Mouse (Mus musculus) E14TG2a.4 (cell line): ENCODE data around the gene Tpcn2.

Experiments used
- H3K27me3 ChIP-seq: 2 replicates; pipeline ENCODE4 v1.6.1; 2014; ENCODE audit warnings: low read length, control low read depth; ENCODE audit not compliant: insufficient read depth
- H3K36me3 ChIP-seq: 2 replicates; pipeline ENCODE4 v1.6.1; 2014; ENCODE audit warnings: low read length, control low read depth; ENCODE audit not compliant: insufficient read depth
- H3K4me1 ChIP-seq: replicated peaks from 2 replicates; pipeline ENCODE4 v1.6.1; 2014; ENCODE audit warnings: low read depth, low read length, control low read depth
- H3K4me3 ChIP-seq: replicated peaks from 2 replicates; pipeline ENCODE4 v1.5.1; 2014; ENCODE audit warnings: mild to moderate bottlenecking, low read length
- H3K9me3 ChIP-seq: 2 replicates; pipeline ENCODE4 v1.6.1; 2014; ENCODE audit warnings: low read length, control low read depth
- CTCF ChIP-seq: conservative IDR thresholded peaks from 2 replicates; pipeline ENCODE4 v1.5.1; 2014; ENCODE audit warnings: low read length
- NANOG ChIP-seq: IDR thresholded peaks from 2 replicates; pipeline ENCODE4 v1.6.1; 2014; ENCODE audit warnings: borderline replicate concordance, low read length, mixed read lengths
- POU5F1 ChIP-seq: IDR thresholded peaks from 2 replicates; pipeline ENCODE4 v1.6.1; 2014; ENCODE audit warnings: low read length, borderline replicate concordance

Tpcn2 gene

DNA sequence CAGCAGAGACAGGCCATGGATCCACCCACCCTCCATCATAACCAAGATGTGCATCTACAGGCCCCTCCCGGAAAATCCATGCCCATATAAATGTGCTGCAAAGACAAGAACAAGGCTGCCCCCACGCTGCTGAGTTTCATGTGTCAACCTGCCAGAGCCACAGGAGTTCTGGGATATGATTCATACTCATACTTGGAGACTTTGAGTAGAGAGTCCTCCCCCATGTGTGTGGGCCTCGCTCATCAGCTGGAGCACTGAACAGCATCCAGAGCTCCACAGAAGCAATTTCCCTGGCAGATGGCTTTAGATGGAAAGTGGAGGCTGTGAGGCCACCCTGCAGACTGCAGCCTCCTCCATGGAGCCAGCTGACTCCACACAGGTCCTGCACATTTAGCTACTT is 86.8 kb downstream of the Tpcn2 start:
- no peaks in the 10 kb centered on the region for H3K36me3 ChIP-seq
- peaks cover 21% of the 10 kb centered on the region for H3K27me3 ChIP-seq
- H3K4me3 ChIP-seq, result no peak overlapping the region
- TF ChIP-seq POU5F1 (no peak), NANOG (no peak), CTCF (no peak)
- peaks cover 7% of the 10 kb centered on the region for H3K9me3 ChIP-seq
- H3K4me1 ChIP-seq, result peaks cover 32% of the 10 kb centered on the region

DNA sequence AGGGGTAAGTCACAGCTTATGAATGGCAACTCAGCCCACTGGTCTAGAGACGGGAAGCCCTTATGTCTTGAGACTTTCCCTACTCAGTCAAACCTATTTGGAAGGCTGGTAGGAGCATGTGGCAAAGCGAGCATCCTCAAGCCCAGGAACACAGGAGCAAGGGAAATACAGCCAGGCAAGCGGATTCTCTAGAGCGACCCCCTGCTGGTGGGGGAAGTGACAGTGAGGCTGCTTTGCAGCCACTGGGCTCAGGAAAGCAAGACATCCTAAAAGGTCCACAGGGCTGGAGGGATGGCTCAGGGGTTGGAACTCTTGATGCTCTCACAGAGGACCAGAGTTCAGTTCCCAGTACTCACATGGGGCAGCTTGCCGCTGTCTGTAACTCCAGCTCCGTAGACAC is 87.5 kb downstream of the Tpcn2 start:
- Histone ChIP-seq H3K9me3 (peaks cover 3% of the 10 kb centered on the region), H3K36me3 (no peaks in the 10 kb centered on the region), H3K4me3 (no peak overlapping the region), H3K27me3 (peaks cover 23% of the 10 kb centered on the region), H3K4me1 (peaks cover 32% of the 10 kb centered on the region)
- no peak for TF ChIP-seq CTCF
- no peak for TF ChIP-seq POU5F1
- no peak for TF ChIP-seq NANOG

DNA sequence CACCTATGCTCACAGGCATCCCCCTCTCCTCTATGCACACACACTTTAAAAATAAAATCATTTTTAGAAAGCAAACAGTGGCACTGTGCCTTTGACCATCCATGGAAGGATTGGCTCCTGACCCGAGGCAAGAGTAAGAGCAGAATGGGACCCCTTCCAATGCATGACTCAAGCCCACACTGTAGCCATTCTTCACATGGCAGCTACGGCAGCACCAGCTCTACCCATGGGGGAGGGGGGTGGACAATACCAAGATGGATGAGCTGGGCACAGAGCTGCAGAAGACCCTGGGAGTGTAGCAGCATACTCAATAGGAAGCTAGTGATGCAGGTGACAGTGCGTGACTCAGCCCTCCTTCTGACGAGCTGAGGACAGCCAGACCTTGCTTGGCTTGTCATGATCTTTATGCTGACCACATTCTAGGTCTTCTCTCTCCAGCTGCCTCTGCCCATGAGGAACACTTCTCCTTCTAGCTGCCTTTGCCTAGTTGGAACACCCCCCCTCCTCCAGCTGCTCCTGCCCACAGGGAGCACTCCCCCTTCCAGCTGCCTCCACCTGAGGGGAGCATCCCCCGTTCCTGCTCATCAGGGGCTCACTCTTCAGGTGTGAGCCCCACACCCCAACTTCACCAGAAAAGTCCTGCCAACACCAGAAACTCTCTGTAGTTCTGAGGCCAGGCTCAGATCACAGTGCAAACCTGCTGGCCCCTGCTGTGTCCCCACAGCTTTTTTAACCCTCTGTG is 88.5 kb downstream of the Tpcn2 start:
- no peaks in the 10 kb centered on the region for H3K36me3 ChIP-seq
- no peak for TF ChIP-seq CTCF
- TF ChIP-seq NANOG, result no peak
- no peak for TF ChIP-seq POU5F1

DNA sequence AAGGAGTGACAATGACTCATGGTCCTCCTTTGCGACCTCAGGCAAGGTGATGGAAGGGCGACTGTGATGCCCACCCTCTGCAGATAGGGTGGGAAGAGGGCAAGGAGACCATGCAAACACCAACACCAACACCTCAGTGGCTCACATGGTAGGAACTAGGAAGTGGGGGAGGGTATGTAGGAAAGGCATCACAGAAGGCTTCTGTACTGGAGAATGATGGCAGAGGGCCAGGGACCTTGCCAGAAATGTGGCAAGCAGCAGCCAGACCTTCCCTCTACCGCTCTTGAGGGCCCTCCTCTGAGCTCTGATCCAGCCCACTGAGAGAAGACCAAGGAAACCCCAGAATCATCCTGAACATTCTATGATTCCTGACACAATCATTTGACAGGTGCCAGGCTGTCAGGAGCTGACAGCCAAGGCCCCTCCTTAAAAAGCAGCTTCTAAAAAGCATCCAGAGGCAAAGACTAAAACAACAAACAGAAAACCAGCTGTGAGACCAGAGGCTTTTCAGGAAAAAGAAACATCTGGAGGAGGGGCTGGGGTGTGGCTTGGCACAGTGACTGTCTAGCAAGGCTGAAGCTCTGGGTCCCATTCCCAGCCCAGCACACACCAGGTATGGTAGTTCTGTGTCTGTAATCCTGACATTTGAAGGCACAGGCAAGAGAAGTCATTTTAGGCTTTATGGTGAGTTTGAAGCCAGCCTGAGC is 89.2 kb downstream of the Tpcn2 start:
- H3K9me3 ChIP-seq, result no peaks in the 10 kb centered on the region
- no peak overlapping the region for H3K4me3 ChIP-seq
- TF ChIP-seq NANOG, result no peak
- no peak for TF ChIP-seq CTCF
- no peak for TF ChIP-seq POU5F1
- H3K27me3 ChIP-seq, result peaks cover 26% of the 10 kb centered on the region
- peaks cover 32% of the 10 kb centered on the region for H3K4me1 ChIP-seq
- no peaks in the 10 kb centered on the region for H3K36me3 ChIP-seq

More for the DNA sequence above, 88.5 kb downstream of the Tpcn2 start:
- peaks cover 32% of the 10 kb centered on the region for H3K4me1 ChIP-seq
- peaks cover 26% of the 10 kb centered on the region for H3K27me3 ChIP-seq
- no peak overlapping the region for H3K4me3 ChIP-seq
- no peaks in the 10 kb centered on the region for H3K9me3 ChIP-seq

GRCm38 (mm10) chr7:145192836-145193235 is 91.0 kb downstream of the Tpcn2 start:
- Histone ChIP-seq H3K27me3 (peaks cover 26% of the 10 kb centered on the region), H3K36me3 (no peaks in the 10 kb centered on the region), H3K4me1 (peaks cover 26% of the 10 kb centered on the region), H3K4me3 (no peak overlapping the region), H3K9me3 (no peaks in the 10 kb centered on the region)
- TF ChIP-seq CTCF (no peak), NANOG (no peak), POU5F1 (no peak)

GRCm38 (mm10) chr7:145190520-145190919 is 93.3 kb downstream of the Tpcn2 start:
- Histone ChIP-seq H3K4me1 (peaks cover 27% of the 10 kb centered on the region), H3K36me3 (no peaks in the 10 kb centered on the region), H3K27me3 (peaks cover 19% of the 10 kb centered on the region), H3K9me3 (no peaks in the 10 kb centered on the region), H3K4me3 (no peak overlapping the region)
- TF ChIP-seq NANOG (no peak), CTCF (no peak), POU5F1 (no peak)

DNA sequence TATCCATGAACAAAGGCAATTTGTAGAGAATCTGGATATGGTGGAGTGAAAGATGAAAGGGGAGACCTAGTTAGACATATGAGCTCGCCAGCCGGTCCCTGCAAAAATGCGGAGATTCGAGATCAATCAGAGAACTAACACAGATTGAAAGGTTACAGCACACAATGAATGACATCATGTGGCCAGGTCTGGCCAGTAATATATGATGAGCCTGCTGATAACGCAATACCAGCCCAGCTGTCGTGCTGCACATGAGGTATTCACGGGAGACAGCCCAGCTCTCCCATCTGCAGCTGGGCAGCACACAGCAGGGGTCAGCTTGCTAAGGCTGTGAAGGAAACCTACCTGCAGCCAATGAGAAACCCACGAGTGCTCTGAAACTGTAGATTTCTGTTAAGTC is 94.5 kb downstream of the Tpcn2 start:
- no peak for TF ChIP-seq POU5F1
- TF ChIP-seq CTCF, result no peak
- no peak for TF ChIP-seq NANOG
- H3K9me3 ChIP-seq, result no peaks in the 10 kb centered on the region
- H3K36me3 ChIP-seq, result no peaks in the 10 kb centered on the region
- peaks cover 18% of the 10 kb centered on the region for H3K27me3 ChIP-seq
- H3K4me1 ChIP-seq, result peaks cover 15% of the 10 kb centered on the region
- H3K4me3 ChIP-seq, result no peak overlapping the region

DNA sequence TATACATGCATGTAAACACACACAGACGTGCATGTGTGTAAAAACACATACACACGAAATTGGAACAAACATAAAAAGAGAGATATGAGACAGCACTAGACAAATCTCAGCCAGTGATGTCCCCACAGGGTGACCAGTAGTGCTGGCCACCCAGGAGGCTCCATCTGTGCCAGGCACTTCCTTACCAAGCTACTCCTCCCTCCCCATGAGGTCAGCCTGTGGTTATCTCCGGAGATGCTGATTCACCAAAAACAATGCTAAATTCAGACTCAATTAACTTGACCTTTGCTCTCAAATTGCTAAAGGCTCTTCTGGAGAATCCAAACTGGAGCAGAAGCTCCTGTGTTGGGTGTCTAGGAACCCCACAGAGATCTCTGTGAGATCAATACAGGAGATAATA is 96.0 kb downstream of the Tpcn2 start:
- Histone ChIP-seq H3K27me3 (peaks cover 17% of the 10 kb centered on the region), H3K9me3 (no peaks in the 10 kb centered on the region), H3K36me3 (no peaks in the 10 kb centered on the region), H3K4me1 (peaks cover 13% of the 10 kb centered on the region), H3K4me3 (no peak overlapping the region)
- TF ChIP-seq CTCF (no peak), POU5F1 (no peak), NANOG (no peak)

GRCm38 (mm10) chr7:145182388-145182787 is 101.4 kb downstream of the Tpcn2 start:
- Histone ChIP-seq H3K27me3 (0 out of 2 replicates have a peak, but pooled peaks cover 2% of the 10 kb centered on the region), H3K4me1 (peaks cover 30% of the 10 kb centered on the region), H3K4me3 (no peak overlapping the region), H3K36me3 (no peaks in the 10 kb centered on the region), H3K9me3 (peaks cover 18% of the 10 kb centered on the region)
- TF ChIP-seq NANOG (no peak), POU5F1 (no peak), CTCF (no peak)
